Mouse (Mus musculus) neural tube, embryonic 10.5 days (tissue): ENCODE results near the gene Gm21317.
"Not testable (repeated sequence)": the region's sequence is repeated elsewhere in the genome, so short reads cannot be mapped to it uniquely, and the experiment has no call there.

Source experiments
- DNase-seq: peaks from one replicate; pipeline ENCODE4 v3.0.0-alpha.2; 2017; ENCODE audit warnings: low spot score; ENCODE audit errors: extremely low spot score

The Gm21317 gene

DNA sequence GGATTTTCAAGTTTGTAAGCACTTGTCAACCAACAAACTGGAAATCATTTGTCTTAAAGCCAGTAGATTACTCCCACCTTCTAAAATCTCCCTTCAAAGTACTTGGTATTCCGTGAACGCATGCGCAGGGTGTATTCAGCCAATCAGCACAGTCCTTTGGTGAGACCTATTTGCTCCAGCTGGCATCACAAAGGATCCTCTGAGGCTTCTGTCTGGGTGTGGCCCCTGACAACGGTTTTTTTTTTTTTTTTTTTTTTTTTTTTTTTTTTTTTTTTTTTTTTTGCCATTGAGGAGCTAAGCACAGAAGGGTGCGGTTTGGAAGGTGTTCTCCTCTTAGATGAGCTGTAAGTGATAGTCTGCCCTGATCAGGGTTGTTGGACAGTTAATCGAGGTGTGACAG is at the start of gene Gm21317:
TSS of gene Gm21317 (plus strand) at position 301 of the 400 bp plus-strand sequence.
- not testable (repeated sequence) for DNase-seq
